Mouse (Mus musculus): ENCODE results near the gene Mcub.

Mcub gene

GRCm38 (mm10) chr3:129887779-129888517 lies 82.1 kb downstream of the Mcub start:
- DNase-seq, result no peak

GRCm38 (mm10) chr3:129886430-129886829 lies 83.6 kb downstream of the Mcub start:
- DNase-seq, result no peak

GRCm38 (mm10) chr3:129885577-129885976 lies 84.4 kb downstream of the Mcub start:
- DNase-seq, result no peak

GRCm38 (mm10) chr3:129880925-129881593 lies 88.9 kb downstream of the Mcub start:
- DNase-seq, result peak; percentile 56

- DNase-seq, result no peak
Observed at GRCm38 (mm10) chr3:129879913-129880312, 90.1 kb downstream of the Mcub start.

GRCm38 (mm10) chr3:129879131-129879757 lies 90.8 kb downstream of the Mcub start:
- DNase-seq, result peak; percentile 42

GRCm38 (mm10) chr3:129878405-129879021 lies 91.5 kb downstream of the Mcub start, which contains the start of gene Pla2g12a:
Gene Pla2g12a (plus strand): TSS chr3:129878606.
- DNase-seq, result peak; percentile 93

- no peak for DNase-seq
Observed at GRCm38 (mm10) chr3:129877327-129877726, 92.7 kb downstream of the Mcub start.

Measured in thymus, postnatal 14 days (tissue).